Mouse (Mus musculus) E14TG2a.4 (cell line): Measurements from ENCODE around the gene Stil.

Experiments
- H3K27me3 ChIP-seq: 2 replicates; pipeline ENCODE4 v1.6.1; 2014; ENCODE audit warnings: low read length, control low read depth; ENCODE audit not compliant: insufficient read depth
- H3K36me3 ChIP-seq: 2 replicates; pipeline ENCODE4 v1.6.1; 2014; ENCODE audit warnings: low read length, control low read depth; ENCODE audit not compliant: insufficient read depth
- H3K4me1 ChIP-seq: replicated peaks from 2 replicates; pipeline ENCODE4 v1.6.1; 2014; ENCODE audit warnings: low read depth, low read length, control low read depth
- H3K4me3 ChIP-seq: replicated peaks from 2 replicates; pipeline ENCODE4 v1.5.1; 2014; ENCODE audit warnings: mild to moderate bottlenecking, low read length
- H3K9me3 ChIP-seq: 2 replicates; pipeline ENCODE4 v1.6.1; 2014; ENCODE audit warnings: low read length, control low read depth
- CTCF ChIP-seq: conservative IDR thresholded peaks from 2 replicates; pipeline ENCODE4 v1.5.1; 2014; ENCODE audit warnings: low read length
- NANOG ChIP-seq: IDR thresholded peaks from 2 replicates; pipeline ENCODE4 v1.6.1; 2014; ENCODE audit warnings: borderline replicate concordance, low read length, mixed read lengths
- POU5F1 ChIP-seq: IDR thresholded peaks from 2 replicates; pipeline ENCODE4 v1.6.1; 2014; ENCODE audit warnings: low read length, borderline replicate concordance

The Stil gene

GRCm38 (mm10) chr4:115060753-115061152 is 60.8 kb downstream of the Stil start:
- Histone ChIP-seq H3K4me1 (peaks cover 56% of the 10 kb centered on the region), H3K4me3 (no peak overlapping the region), H3K9me3 (no peaks in the 10 kb centered on the region), H3K36me3 (no peaks in the 10 kb centered on the region), H3K27me3 (peaks cover 98% of the 10 kb centered on the region)
- TF ChIP-seq CTCF (no peak), POU5F1 (no peak), NANOG (no peak)

GRCm38 (mm10) chr4:115062540-115062874 is 62.5 kb downstream of the Stil start:
- H3K4me3 ChIP-seq = peak overlapping the region; percentile 76

GRCm38 (mm10) chr4:115062875-115063517 is 63.0 kb downstream of the Stil start:
- no peaks in the 10 kb centered on the region for H3K9me3 ChIP-seq
- peak overlapping the region; percentile 76 for H3K4me3 ChIP-seq
- H3K27me3 ChIP-seq = peaks cover 96% of the 10 kb centered on the region
- no peaks in the 10 kb centered on the region for H3K36me3 ChIP-seq
- no peak for TF ChIP-seq POU5F1
- TF ChIP-seq CTCF = no peak
- TF ChIP-seq NANOG = no peak
- H3K4me1 ChIP-seq = peaks cover 41% of the 10 kb centered on the region

More at GRCm38 (mm10) chr4:115062540-115062874, 62.5 kb downstream of the Stil start:
- Histone ChIP-seq H3K4me1 (peaks cover 46% of the 10 kb centered on the region), H3K27me3 (peaks cover 96% of the 10 kb centered on the region), H3K36me3 (no peaks in the 10 kb centered on the region), H3K9me3 (no peaks in the 10 kb centered on the region)
- TF ChIP-seq CTCF (no peak), NANOG (no peak), POU5F1 (no peak)

- Histone ChIP-seq H3K9me3 (no peaks in the 10 kb centered on the region), H3K36me3 (no peaks in the 10 kb centered on the region), H3K4me3 (peak overlapping the region; percentile 76), H3K27me3 (peaks cover 94% of the 10 kb centered on the region), H3K4me1 (peaks cover 34% of the 10 kb centered on the region)
- TF ChIP-seq NANOG (no peak), POU5F1 (no peak), CTCF (no peak)
These were observed 63.7 kb downstream of the Stil start for GRCm38 (mm10) chr4:115063518-115064239.

- peaks cover 17% of the 10 kb centered on the region for H3K4me1 ChIP-seq
- no peaks in the 10 kb centered on the region for H3K36me3 ChIP-seq
- no peak overlapping the region for H3K4me3 ChIP-seq
- H3K9me3 ChIP-seq = no peaks in the 10 kb centered on the region
- peaks cover 56% of the 10 kb centered on the region for H3K27me3 ChIP-seq
- TF ChIP-seq NANOG (no peak), CTCF (no peak), POU5F1 (no peak)
These were observed 71.7 kb downstream of the Stil start for GRCm38 (mm10) chr4:115071668-115072067.

GRCm38 (mm10) chr4:115074789-115075188 is 74.8 kb downstream of the Stil start:
- H3K4me1 ChIP-seq = peaks cover 29% of the 10 kb centered on the region

GRCm38 (mm10) chr4:115075204-115075915 is 75.4 kb downstream of the Stil start:
- Histone ChIP-seq H3K36me3 (no peaks in the 10 kb centered on the region), H3K9me3 (no peaks in the 10 kb centered on the region), H3K27me3 (peaks cover 24% of the 10 kb centered on the region), H3K4me1 (peaks cover 33% of the 10 kb centered on the region), H3K4me3 (no peak overlapping the region)
- TF ChIP-seq CTCF = no peak
- TF ChIP-seq NANOG = no peak
- no peak for TF ChIP-seq POU5F1

More at GRCm38 (mm10) chr4:115074789-115075188, 74.8 kb downstream of the Stil start:
- Histone ChIP-seq H3K9me3 (no peaks in the 10 kb centered on the region), H3K27me3 (peaks cover 28% of the 10 kb centered on the region), H3K36me3 (no peaks in the 10 kb centered on the region), H3K4me3 (no peak overlapping the region)
- no peak for TF ChIP-seq CTCF
- TF ChIP-seq NANOG = no peak
- TF ChIP-seq POU5F1 = no peak

GRCm38 (mm10) chr4:115078892-115079820 is 79.2 kb downstream of the Stil start:
- Histone ChIP-seq H3K9me3 (no peaks in the 10 kb centered on the region), H3K27me3 (peaks cover 12% of the 10 kb centered on the region), H3K36me3 (no peaks in the 10 kb centered on the region), H3K4me1 (peaks cover 33% of the 10 kb centered on the region), H3K4me3 (peak overlapping the region; percentile 35; the same call in 1 of the 2 replicates)
- no peak for TF ChIP-seq POU5F1
- 0 out of 2 replicates have a peak, but pooled peaks have one; percentile 9 for TF ChIP-seq NANOG
